Mouse (Mus musculus) G1E (cell line): ENCODE data around the gene Hs6st2.

Experiments
- CTCF ChIP-seq: IDR thresholded peaks from 2 replicates; pipeline ENCODE4 v1.5.1; 2012; ENCODE audit warnings: low read depth, low read length, inconsistent platforms, mixed read lengths
- GATA1 ChIP-seq: IDR thresholded peaks from 2 replicates; pipeline ENCODE4 v1.6.1; 2012; ENCODE audit warnings: borderline replicate concordance, low read length, inconsistent platforms, mixed read lengths
- GATA2 ChIP-seq: IDR thresholded peaks from 2 replicates; pipeline ENCODE4 v1.6.1; 2012; ENCODE audit warnings: low read depth, low read length, inconsistent platforms, borderline replicate concordance
- POLR2AphosphoS5 ChIP-seq: IDR thresholded peaks from 2 replicates; pipeline ENCODE4 v1.6.1; 2012; ENCODE audit warnings: low read depth, low read length, inconsistent platforms; ENCODE audit not compliant: insufficient replicate concordance
- TAL1 ChIP-seq: conservative IDR thresholded peaks from 2 replicates; pipeline ENCODE4 v1.6.1; 2012; ENCODE audit warnings: low read depth, low read length, inconsistent platforms, mixed read lengths

DNA sequence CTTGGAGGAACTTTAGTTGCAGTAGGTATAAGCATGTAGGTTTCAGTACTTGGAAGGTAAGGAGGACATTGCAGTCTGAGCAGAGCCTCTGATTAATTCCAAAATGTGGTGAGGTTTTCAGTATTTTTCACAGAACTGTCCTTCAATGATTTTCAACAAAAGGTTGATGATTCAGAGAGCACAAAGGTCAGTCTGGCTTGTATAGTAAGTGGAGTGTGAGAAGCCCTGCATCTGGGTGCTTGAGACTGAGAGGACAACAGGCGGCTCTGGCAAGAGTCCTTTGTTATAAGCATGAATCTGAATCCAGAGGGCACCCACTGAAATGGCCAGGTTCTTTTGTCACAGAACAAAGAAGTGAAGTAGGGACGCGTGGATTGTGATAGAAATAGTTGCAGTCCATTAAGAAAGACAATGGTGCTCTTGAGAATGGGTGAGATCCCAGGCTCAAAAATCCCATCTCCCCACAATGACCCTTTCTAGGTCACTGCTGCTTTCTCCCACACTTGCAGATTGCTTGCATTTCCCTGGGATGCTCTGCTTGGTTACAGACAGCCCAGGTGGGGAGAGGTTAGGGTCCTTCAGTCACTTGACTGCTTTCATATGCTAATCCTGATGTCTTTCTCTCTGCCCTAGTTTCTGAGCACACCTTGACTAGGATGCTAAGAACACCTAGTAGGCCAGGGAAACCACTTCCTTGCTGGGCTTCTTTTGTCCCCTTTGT is 2.8 kb upstream of the Hs6st2 start:
- no peak for TF ChIP-seq CTCF
- TF ChIP-seq GATA1, result no peak
- TF ChIP-seq TAL1, result no peak
- no peak for TF ChIP-seq POLR2AphosphoS5
- no peak for TF ChIP-seq GATA2
